Mouse (Mus musculus): ENCODE measurements around the gene Fyco1. TPM values are rescaled to one million over a fixed set of nuclear protein-coding genes. Genes with fewer than 3 reads are reported as not detected.
A peak's percentile ranks its signal among the peaks of the same experiment; 100 is the strongest.

Gene Fyco1
- total RNA-seq (2021): 10 to 100 TPM; 44.7 to 49.6 TPM
- long read RNA-seq, experiment 1, full-length matches to known transcripts: 2 of 5 reads
- long read RNA-seq, experiment 1, partial matches to known transcripts: 1 of 5 reads
- long read RNA-seq, experiment 1, other reads (novel, unspliced or antisense): 2 of 5 reads
- long read RNA-seq, experiment 2, full-length matches to known transcripts: 7 of 14 reads
- long read RNA-seq, experiment 2, partial matches to known transcripts: 1 of 14 reads
- long read RNA-seq, experiment 2, other reads (novel, unspliced or antisense): 6 of 14 reads

DNA sequence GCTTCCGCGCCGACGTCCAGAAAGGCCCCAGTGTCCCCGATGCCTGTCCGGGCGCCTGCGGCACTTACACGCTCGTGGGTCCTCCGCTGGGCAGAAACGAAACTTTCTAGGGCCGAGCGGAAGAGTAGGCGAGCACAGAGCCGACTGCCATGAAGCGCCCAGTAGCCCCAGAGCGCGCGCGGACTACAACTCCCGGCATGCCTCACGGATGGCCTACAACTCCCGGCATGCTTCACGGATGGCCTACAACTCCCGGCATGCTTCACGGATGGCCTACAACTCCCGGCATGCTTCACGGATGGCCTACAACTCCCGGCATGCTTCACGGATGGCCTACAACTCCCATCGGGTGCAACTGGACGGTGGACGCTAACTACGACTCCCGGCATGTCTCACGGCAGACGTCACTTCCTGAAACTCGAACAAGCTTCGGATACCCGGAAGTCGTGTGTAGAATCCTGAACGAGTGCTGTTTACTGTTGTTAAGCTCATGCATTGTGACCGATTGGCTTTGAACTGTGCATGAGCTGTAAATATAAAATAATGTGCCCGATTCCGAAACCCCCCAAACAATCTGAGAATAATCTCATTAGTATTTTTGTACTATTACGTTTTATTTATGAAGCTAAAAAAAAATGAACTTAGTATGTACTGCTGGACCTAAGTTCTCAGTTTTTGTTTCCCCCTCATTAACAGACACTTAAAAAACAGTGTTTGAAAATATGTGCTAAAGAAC is at the start of gene Fyco1:
Gene Fyco1 (minus strand): TSS at position 187 of the 736 bp plus-strand sequence.
- Histone ChIP-seq H3K27ac (peak within 1 kb of the TSS; percentile 95), H3K4me3 (peak within 1 kb of the TSS; percentile 98)
- TF ChIP-seq CTCF (conservative IDR thresholded peaks at IDR 0.05): no peak

DNA sequence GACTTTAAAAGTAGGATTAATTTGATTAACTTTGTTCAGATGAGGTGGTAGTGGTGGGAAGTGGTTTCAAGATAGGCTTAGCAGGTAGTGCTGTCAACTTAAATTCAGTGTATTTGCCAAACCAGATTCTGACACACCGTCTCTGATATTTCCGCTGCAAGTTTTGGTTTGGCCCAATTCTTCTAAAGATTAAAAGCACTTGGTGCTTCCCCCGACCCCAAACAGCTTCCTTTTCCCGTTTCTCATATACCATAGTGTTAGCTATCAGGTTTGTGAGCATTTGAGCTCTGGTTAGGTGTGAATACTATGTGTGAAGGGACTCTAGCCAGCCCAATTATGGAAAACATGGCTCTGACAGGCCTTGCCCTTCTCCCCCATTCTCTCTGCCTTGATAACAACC is 20.4 kb upstream of the Fyco1 start:
- TF ChIP-seq CTCF (conservative IDR thresholded peaks at IDR 0.05): no peak
- H3K4me3 ChIP-seq: no peak overlapping the region
- no peak overlapping the region for H3K27ac ChIP-seq

More for the DNA sequence above, at the start of gene Fyco1:
- DNase-seq (ENCODE audit: low spot score in 2 of 2): peak; percentile 94 to 99

DNA sequence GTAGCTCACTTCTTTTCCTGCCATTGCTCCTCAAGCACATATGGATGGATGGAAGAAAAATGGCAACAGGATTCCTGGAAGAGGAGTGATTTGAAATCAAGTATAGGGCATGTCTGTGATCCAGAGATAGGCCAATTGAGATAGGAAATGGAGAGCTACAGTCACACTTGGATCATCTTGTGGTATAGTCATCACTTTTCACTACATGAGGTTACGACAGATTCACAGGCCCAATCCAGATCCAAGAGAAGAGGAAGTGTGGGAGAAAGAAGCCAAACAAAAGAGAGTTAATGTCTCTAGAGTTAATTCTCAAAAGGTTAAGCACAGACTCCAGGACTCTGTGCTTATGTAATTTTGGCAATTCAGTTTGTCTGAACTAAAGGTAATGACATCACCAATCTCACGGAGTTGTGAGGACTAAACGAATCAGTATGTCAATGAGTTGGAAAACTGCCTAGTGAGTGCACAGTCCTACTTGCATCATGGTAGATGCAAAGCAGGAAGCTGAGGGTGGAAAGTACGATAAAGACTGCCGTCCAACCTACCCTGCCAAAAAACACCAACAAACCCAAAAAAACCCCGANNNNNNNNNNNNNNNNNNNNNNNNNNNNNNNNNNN is 17.6 kb upstream of the Fyco1 start:
- Histone ChIP-seq H3K27ac (no peak overlapping the region), H3K4me3 (no peak overlapping the region)
- no peak for DNase-seq (ENCODE audit: low spot score in 2 of 2)
- TF ChIP-seq CTCF (conservative IDR thresholded peaks at IDR 0.05): no peak

More for the DNA sequence above, 20.4 kb upstream of the Fyco1 start:
- no peak for DNase-seq (ENCODE audit: low spot score in 2 of 2)

DNA sequence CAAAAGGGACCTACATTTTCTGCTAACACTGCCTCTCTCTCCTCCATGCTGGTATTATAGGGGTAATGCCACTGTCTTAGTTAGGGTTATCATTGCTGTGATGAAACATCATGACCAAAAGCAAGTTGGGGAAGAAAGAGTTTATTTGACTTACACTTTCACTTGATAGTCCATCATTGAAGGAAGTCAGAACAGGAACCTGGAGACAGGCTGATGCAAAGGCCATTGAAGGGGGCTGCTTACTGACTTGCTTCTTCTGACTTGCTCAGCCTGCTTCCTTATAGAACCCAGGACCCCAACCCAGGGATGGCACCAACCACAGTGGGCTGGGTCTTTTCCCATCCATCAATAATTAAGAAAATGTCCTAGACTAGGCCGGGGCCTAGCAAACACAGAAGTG is 11.9 kb upstream of the Fyco1 start:
- no peak for TF ChIP-seq CTCF (conservative IDR thresholded peaks at IDR 0.05)
- Histone ChIP-seq H3K4me3 (no peak overlapping the region), H3K27ac (no peak overlapping the region)
- DNase-seq (ENCODE audit: low spot score in 2 of 2): no peak

DNA sequence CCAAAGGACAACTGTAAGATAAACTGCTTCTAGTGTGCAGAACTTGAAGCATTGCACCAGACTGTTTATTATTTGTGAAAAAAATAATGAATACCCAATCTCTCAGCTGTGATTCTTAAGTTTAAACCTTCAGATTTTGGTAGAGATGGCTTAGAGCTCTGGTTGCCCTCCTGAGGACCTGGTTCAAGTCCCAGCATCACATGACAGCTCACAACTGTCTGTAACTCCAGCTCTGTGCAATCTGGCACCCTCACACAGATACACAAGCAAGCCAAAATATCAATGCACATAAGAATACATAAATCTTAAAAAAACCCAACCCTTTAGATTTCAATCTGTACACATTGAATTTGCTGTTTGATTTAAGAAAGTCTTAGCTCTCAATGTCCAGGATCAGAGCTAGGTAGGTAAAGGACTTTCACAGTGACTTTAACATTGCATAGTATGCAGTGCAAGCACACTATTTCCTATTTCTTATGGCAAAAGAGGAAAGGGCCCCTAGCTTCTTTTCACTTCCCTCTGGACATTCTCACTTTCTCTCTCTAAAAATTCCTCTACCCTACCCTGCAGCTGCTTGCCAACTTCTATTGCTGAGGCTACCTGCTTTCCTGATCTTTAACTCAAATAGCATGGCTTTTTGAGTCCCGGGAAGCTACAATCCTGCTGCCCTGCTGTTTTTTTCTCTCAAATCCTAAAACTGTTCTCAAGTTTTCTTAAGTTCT is 11.4 kb upstream of the Fyco1 start:
- H3K4me3 ChIP-seq: no peak overlapping the region
- TF ChIP-seq CTCF (conservative IDR thresholded peaks at IDR 0.05): no peak
- no peak for DNase-seq (ENCODE audit: low spot score in 2 of 2)
- H3K27ac ChIP-seq: no peak overlapping the region

DNA sequence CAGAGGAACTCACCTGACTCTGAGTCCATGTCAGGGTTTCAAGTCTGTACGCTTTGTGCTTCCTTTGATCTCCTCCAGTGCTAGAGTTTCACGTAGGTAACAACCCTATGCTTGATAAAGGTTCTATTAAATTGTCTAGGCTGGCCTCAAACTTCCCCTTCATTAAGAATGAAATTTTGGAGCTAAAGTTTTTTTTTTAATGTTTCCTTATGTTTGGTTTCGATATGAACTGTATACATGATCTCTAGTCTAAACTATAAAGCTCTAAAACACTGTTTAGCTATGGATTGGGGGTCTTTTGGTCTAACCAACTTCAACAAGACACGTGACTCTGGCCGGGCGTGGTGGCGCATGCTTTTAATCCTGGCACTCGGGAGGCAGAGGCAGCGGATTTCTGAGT is 10.2 kb upstream of the Fyco1 start, which contains the start of gene Xcr1:
Gene Xcr1 (minus strand): TSS at position 101 of the 400 bp plus-strand sequence.
- no peak for TF ChIP-seq CTCF (conservative IDR thresholded peaks at IDR 0.05)
- DNase-seq (ENCODE audit: low spot score in 2 of 2): no peak
- Histone ChIP-seq H3K27ac (no peak within 1 kb of the TSS), H3K4me3 (no peak within 1 kb of the TSS)

DNA sequence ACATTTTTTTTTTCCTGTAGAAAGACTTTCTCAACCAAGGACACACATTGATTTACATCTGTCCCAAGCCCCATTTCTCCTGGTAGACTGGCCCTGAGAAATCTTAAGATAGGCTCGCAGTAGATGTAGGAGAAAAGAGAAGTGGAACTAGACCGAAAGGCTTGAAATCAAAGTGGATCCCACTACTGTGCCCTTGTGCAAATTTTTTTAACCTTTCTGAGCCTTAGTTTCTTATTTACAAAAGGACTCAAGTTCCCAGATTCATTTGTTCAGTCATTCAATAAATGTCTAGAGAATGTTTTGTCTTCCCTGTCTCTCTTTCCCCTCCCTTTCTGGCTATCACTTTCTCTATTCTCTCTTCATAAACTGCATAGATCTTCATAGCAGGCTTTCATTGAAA is 5.1 kb upstream of the Fyco1 start:
- DNase-seq (ENCODE audit: low spot score in 2 of 2): no peak
- H3K4me3 ChIP-seq: no peak overlapping the region
- H3K27ac ChIP-seq: no peak overlapping the region
- TF ChIP-seq CTCF (conservative IDR thresholded peaks at IDR 0.05): no peak

DNA sequence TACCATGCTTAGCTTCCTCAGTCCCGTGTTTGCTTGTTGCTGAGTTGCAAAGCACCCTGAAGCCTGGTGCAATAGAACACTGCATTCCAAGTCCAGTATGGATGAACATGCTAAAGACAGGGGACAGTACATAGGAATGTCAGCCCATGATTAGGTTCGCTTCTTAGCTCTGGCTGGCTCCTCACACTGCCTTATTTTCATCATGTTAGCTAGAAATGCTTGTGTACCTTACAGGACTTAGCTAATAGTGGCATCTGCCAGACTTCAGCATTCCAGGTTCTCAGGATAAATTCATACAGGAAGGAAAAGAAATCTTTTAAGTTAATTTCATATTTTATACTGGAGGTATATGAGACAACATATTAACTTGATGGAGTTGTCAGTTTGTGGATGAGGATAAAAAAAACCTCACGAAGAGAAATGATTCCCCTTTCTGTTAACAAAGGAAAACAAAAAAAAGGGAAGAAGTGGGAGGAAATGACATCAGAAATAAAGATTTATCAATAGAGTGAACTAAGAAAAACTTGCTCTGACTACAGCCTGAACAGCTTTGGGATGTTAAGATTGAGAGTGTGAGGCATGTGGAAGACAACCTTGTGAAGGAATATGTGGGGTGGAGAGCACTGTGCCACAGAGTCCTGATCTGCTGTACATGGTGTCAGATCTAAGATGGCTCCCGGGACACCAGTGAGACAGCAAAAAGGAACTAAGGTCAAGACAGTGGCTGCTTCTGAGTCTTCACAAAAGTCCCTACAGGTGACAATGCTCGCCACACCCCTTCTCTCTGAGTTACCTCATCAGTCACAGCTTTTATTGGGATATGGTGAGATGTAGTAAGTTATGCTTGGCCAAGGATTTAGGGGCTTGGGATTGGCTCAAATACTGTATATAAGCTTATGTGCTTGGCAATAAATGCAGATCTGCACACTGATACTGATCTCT is 1.0 kb upstream of the Fyco1 start:
- no peak for DNase-seq (ENCODE audit: low spot score in 2 of 2)
- H3K4me3 ChIP-seq: peak overlapping the region; percentile 56
- peak overlapping the region; percentile 89 for H3K27ac ChIP-seq
- TF ChIP-seq CTCF (conservative IDR thresholded peaks at IDR 0.05): no peak

DNA sequence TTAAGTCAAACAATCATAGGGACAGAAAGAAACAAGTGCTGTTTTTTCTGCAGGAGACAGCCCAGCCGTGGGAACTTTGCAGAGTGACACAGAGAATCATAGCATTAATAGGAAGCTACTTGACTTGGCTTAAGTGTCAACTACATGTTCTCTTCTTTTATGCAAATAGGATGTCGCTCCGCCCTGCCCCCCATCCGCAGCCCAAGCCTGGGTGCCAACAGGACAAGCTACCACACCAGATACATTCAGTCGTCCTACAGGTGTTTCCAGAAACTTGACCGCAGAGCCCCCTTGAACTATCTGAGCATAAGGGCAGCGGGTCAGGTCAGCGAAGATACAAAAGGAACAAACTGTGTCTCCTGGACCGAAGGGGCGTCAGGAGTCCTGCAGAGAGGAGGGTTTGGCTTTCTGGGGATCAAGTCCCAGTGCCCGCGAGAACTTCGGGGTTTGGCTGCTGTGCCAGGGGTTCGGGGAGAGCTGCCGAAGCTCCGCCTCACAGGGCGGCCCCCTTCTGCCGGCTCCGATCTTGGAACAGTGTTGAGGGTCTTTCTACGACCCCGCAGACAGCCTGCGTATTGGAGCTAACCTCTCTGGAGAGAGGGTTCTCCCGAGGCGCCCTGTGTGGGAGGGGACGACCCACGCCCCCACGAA is 512 bp downstream of the Fyco1 start:
- peak overlapping the region; percentile 95 for H3K27ac ChIP-seq
- DNase-seq (ENCODE audit: low spot score in 2 of 2): no peak
- H3K4me3 ChIP-seq: peak overlapping the region; percentile 98
- TF ChIP-seq CTCF (conservative IDR thresholded peaks at IDR 0.05): no peak

DNA sequence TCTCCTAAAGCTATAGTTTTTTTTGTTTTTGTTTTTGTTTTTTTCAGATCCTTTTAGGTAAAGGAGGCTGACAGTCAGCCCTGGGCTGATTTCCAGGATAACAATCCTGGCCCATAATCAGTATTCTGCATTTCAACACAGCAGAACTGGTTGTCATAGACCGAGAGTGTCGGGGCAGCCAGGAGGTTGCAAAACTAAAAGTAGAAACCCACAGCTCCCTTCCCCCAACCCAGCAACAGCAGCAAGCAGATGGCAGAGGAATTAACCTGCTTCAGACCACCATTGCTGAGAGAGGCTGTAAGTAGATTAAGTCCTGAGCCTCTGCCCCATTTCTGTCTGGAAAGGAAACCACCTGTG is 1.0 kb downstream of the Fyco1 start:
- DNase-seq (ENCODE audit: low spot score in 2 of 2): peak; percentile 28 to 45
- H3K27ac ChIP-seq: peak overlapping the region; percentile 95
- TF ChIP-seq CTCF (conservative IDR thresholded peaks at IDR 0.05): no peak
- peak overlapping the region; percentile 98 for H3K4me3 ChIP-seq

DNA sequence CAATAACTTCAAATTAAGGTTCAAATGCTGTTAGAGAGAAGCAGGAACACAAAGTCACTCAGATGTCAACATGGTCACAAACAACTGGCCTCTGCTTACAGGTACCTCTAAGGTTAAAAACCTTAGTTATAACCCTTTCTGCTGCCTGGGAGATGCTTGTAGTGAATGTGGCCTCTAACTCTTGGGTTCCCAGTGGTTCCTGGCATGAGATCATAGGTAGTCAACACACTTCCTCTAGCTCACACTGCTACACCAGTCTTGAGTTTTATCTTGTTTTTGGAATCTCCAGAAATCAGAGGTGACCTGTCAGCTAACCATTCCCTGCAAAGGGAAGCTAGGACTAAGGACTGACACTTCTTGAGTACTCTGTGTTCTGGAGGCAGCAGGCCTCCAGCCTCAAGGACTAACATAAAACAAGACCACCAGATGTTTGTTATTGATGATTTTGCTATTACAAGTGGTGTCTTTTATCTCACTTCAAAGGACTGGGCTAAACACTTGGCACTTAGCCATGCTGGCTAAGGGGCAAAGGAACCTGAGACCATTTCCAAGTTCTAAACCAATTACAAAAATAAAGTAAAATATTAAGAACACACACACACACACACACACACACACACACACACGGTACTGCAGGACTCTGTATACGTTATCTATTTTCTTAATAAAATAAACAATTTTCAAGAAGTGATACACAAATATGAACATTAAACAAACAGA is 1.6 kb downstream of the Fyco1 start:
- peak overlapping the region; percentile 95 for H3K27ac ChIP-seq
- TF ChIP-seq CTCF (conservative IDR thresholded peaks at IDR 0.05): no peak
- H3K4me3 ChIP-seq: peak overlapping the region; percentile 98
- no peak for DNase-seq (ENCODE audit: low spot score in 2 of 2)
